Mouse (Mus musculus): ENCODE results near the gene Gm20661. TPM values are rescaled to one million over a fixed set of nuclear protein-coding genes. Genes with fewer than 3 reads are reported as not detected.
A peak's percentile ranks its signal among the peaks of the same experiment; 100 is the strongest.

Gm20661 gene
- total and polyA plus RNA-seq, 3 experiments, result 0.35 to 0.85 TPM; not detected in 1

- Histone ChIP-seq H3K79me2 (ENCODE audit: control insufficient read depth, insufficient read depth, low read length, poor library complexity) (no peaks in the 10 kb centered on the region), H3K9me3 (replicated peaks; ENCODE audit: insufficient read depth, low read length) (no peaks in the 10 kb centered on the region), H3K27me3 (ENCODE audit: control insufficient read depth in 1 of 2, insufficient read depth in 2 of 2, low read length in 2 of 2) (no peaks in the 10 kb centered on the region), H3K27ac (ENCODE audit: control insufficient read depth, low read depth, low read length) (no peak overlapping the region), H3K36me3 (ENCODE audit: control insufficient read depth in 1 of 2, insufficient read depth in 2 of 2, low read length in 2 of 2) (peaks cover 8 to 16% of the 10 kb centered on the region in 2 experiments), H3K4me3 (ENCODE audit: control insufficient read depth in 1 of 2, insufficient read depth in 1 of 2, low read depth in 2 of 2, low read length in 2 of 2) (no peak overlapping the region), H3K4me1 (ENCODE audit: control insufficient read depth in 1 of 2, insufficient read depth in 2 of 2, low read length in 2 of 2) (peaks cover 10 to 20% of the 10 kb centered on the region in 2 experiments; a peak in 3 of 4 replicates), H3K9ac (ENCODE audit: control insufficient read depth, low read depth, low read length, poor library complexity, severe bottlenecking) (no peak overlapping the region)
- no peak for TF ChIP-seq MYB (IDR thresholded peaks at IDR 0.05; ENCODE audit: low read depth, low read length)
- no peak for DNase-seq (ENCODE audit: low read depth, low spot score)
Measured at GRCm38 (mm10) chr9:107967437-107967836, 15.4 kb upstream of the Gm20661 start.

- Histone ChIP-seq H3K27me3 (ENCODE audit: control insufficient read depth in 1 of 2, insufficient read depth in 2 of 2, low read length in 2 of 2) (no peaks in the 10 kb centered on the region), H3K4me1 (ENCODE audit: control insufficient read depth in 1 of 2, insufficient read depth in 2 of 2, low read length in 2 of 2) (peaks cover 19 to 31% of the 10 kb centered on the region in 2 experiments), H3K27ac (ENCODE audit: control insufficient read depth, low read depth, low read length) (no peak overlapping the region), H3K9ac (ENCODE audit: control insufficient read depth, low read depth, low read length, poor library complexity, severe bottlenecking) (no peak overlapping the region), H3K4me3 (ENCODE audit: control insufficient read depth in 1 of 2, insufficient read depth in 1 of 2, low read depth in 2 of 2, low read length in 2 of 2) (no peak overlapping the region), H3K36me3 (ENCODE audit: control insufficient read depth in 1 of 2, insufficient read depth in 2 of 2, low read length in 2 of 2) (peaks cover 8 to 27% of the 10 kb centered on the region in 2 experiments), H3K9me3 (replicated peaks; ENCODE audit: insufficient read depth, low read length) (no peaks in the 10 kb centered on the region), H3K79me2 (ENCODE audit: control insufficient read depth, insufficient read depth, low read length, poor library complexity) (no peaks in the 10 kb centered on the region)
- no peak for DNase-seq (ENCODE audit: low read depth, low spot score)
- TF ChIP-seq TCF12 (IDR thresholded peaks at IDR 0.05; ENCODE audit: low read depth, low read length) (no peak), RAD21 (IDR thresholded peaks at IDR 0.05; ENCODE audit: low read depth, low read length) (no peak), EP300 (IDR thresholded peaks at IDR 0.05; ENCODE audit: low read depth in 1 of 2, low read length in 2 of 2) (no peak), CTCF (IDR thresholded peaks at IDR 0.05 in 2 of 3, conservative IDR thresholded peaks at IDR 0.05 in 1 of 3; ENCODE audit: control insufficient read depth in 1 of 3, insufficient read depth in 1 of 3, low read depth in 2 of 3, low read length in 3 of 3, poor library complexity in 1 of 3, severe bottlenecking in 1 of 3) (no peak), ZMIZ1 (IDR thresholded peaks at IDR 0.05; ENCODE audit: low read depth, low read length) (no peak), KAT2A (conservative IDR thresholded peaks at IDR 0.05; ENCODE audit: low read depth, low read length) (no peak), CHD1 (IDR thresholded peaks at IDR 0.05; ENCODE audit: low read depth, low read length) (no peak), MYB (IDR thresholded peaks at IDR 0.05; ENCODE audit: low read depth, low read length) (no peak), NRF1 (IDR thresholded peaks at IDR 0.05; ENCODE audit: insufficient read depth, low read depth, low read length, poor library complexity, severe bottlenecking) (no peak), RCOR1 (IDR thresholded peaks at IDR 0.05; ENCODE audit: low read depth, low read length) (no peak), ZC3H11A (IDR thresholded peaks at IDR 0.05; ENCODE audit: low read depth, low read length) (no peak), GATA1 (IDR thresholded peaks at IDR 0.05; ENCODE audit: low read depth, low read length) (no peak)
Measured at GRCm38 (mm10) chr9:107968531-107968930, 14.3 kb upstream of the Gm20661 start.

GRCm38 (mm10) chr9:107970311-107970710, 12.5 kb upstream of the Gm20661 start:
- Histone ChIP-seq H3K79me2 (ENCODE audit: control insufficient read depth, insufficient read depth, low read length, poor library complexity) (no peaks in the 10 kb centered on the region), H3K9ac (ENCODE audit: control insufficient read depth, low read depth, low read length, poor library complexity, severe bottlenecking) (no peak overlapping the region), H3K27me3 (ENCODE audit: control insufficient read depth in 1 of 2, insufficient read depth in 2 of 2, low read length in 2 of 2) (no peaks in the 10 kb centered on the region), H3K27ac (ENCODE audit: control insufficient read depth, low read depth, low read length) (peak overlapping the region; percentile 94), H3K4me1 (ENCODE audit: control insufficient read depth in 1 of 2, insufficient read depth in 2 of 2, low read length in 2 of 2) (peaks cover 25 to 44% of the 10 kb centered on the region in 2 experiments), H3K36me3 (ENCODE audit: control insufficient read depth in 1 of 2, insufficient read depth in 2 of 2, low read length in 2 of 2) (peaks cover 6 to 39% of the 10 kb centered on the region in 2 experiments), H3K9me3 (replicated peaks; ENCODE audit: insufficient read depth, low read length) (no peaks in the 10 kb centered on the region), H3K4me3 (ENCODE audit: control insufficient read depth in 1 of 2, insufficient read depth in 1 of 2, low read depth in 2 of 2, low read length in 2 of 2) (no peak overlapping the region)
- no peak for DNase-seq (ENCODE audit: low read depth, low spot score)
- TF ChIP-seq TBP (IDR thresholded peaks at IDR 0.05; ENCODE audit: low read depth, low read length) (no peak), ELF1 (IDR thresholded peaks at IDR 0.05; ENCODE audit: low read depth, low read length) (no peak), HCFC1 (IDR thresholded peaks at IDR 0.05; ENCODE audit: low read depth, low read length) (no peak), KAT2A (conservative IDR thresholded peaks at IDR 0.05; ENCODE audit: low read depth, low read length) (no peak), BHLHE40 (IDR thresholded peaks at IDR 0.05; ENCODE audit: borderline replicate concordance, low read depth, low read length) (no peak), ZMIZ1 (IDR thresholded peaks at IDR 0.05; ENCODE audit: low read depth, low read length) (no peak), MEF2A (IDR thresholded peaks at IDR 0.05; ENCODE audit: extremely low read depth, insufficient replicate concordance, low read depth, low read length, poor library complexity, severe bottlenecking) (no peak), USF1 (IDR thresholded peaks at IDR 0.05; ENCODE audit: low read depth, low read length) (no peak), JUND (IDR thresholded peaks at IDR 0.05; ENCODE audit: low read depth, low read length) (no peak)

Data from MEL (cell line).